Mouse (Mus musculus): Measurements from ENCODE around the gene Crim1. TPM values are rescaled to one million over a fixed set of nuclear protein-coding genes. Genes with fewer than 3 reads are reported as not detected.
A peak's percentile ranks its signal among the peaks of the same experiment; 100 is the strongest.

Crim1 gene
- total and polyA plus RNA-seq, 2 experiments from 2014 or later: 14.1 to 88.9 TPM

GRCm38 (mm10) chr17:78292301-78292700 lies 92.3 kb downstream of the Crim1 start:
- no peak for DNase-seq
- H3K36me3 ChIP-seq (ENCODE audit: insufficient read depth): no peaks in the 10 kb centered on the region
- TF ChIP-seq CTCF (IDR thresholded peaks at IDR 0.05; ENCODE audit: low read depth): no peak
- no peak for ATAC-seq
- H3K4me3 ChIP-seq (ENCODE audit: low read depth, low read length): no peak overlapping the region
- H3K9me3 ChIP-seq (ENCODE audit: low read length): no peaks in the 10 kb centered on the region
- H3K27me3 ChIP-seq (ENCODE audit: insufficient read depth, low read length): no peaks in the 10 kb centered on the region
- H3K9ac ChIP-seq: no peak overlapping the region
- WGBS: 79% methylated on average over 7 of the region's 7 CpGs
- H3K4me2 ChIP-seq (ENCODE audit: low read depth): no peak overlapping the region
- H3K4me1 ChIP-seq (ENCODE audit: insufficient read depth): no peaks in the 10 kb centered on the region
- no peak overlapping the region for H3K27ac ChIP-seq (ENCODE audit: low read depth, low read length)

DNA sequence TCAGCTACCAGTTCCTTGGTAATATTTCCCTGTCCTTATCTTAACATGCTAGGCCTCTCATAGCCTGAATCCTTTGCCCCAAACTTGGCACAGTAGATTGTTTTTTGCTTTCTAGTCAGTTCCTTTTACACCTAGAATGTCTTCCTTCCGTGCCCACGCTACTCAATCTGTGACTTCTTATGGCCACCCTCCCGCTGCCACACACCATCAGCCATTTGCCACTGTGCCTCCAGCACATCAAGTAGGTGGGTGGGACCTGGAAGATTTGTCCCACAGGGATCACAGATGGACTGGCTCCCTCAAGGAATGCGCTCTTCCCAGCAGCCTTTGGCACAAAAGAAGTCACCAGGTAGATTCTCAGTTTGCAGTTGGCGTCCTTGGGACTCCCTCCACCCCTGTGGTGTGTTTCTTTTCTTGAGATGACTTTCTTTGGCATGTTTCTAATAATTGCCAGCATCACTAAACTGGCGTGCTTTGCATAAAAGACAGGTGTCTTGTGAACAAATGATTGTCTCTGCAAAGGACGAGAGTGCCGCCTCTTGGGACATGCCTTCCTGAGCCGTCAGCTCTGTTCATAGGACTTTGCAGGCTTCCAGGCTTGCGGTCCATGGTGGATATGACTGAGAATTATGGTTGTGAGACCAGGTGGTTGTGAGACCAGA lies 92.9 kb downstream of the Crim1 start:
- Histone ChIP-seq H3K4me2 (ENCODE audit: low read depth) (no peak overlapping the region), H3K27ac (ENCODE audit: low read depth, low read length) (no peak overlapping the region), H3K27me3 (ENCODE audit: insufficient read depth, low read length) (no peaks in the 10 kb centered on the region), H3K4me1 (ENCODE audit: insufficient read depth) (no peaks in the 10 kb centered on the region), H3K36me3 (ENCODE audit: insufficient read depth) (no peaks in the 10 kb centered on the region), H3K9ac (no peak overlapping the region), H3K9me3 (ENCODE audit: low read length) (no peaks in the 10 kb centered on the region), H3K4me3 (ENCODE audit: low read depth, low read length) (no peak overlapping the region)
- ATAC-seq: no peak
- WGBS: 92% methylated on average over 10 of the region's 10 CpGs
- TF ChIP-seq CTCF (IDR thresholded peaks at IDR 0.05; ENCODE audit: low read depth): no peak
- no peak for DNase-seq

GRCm38 (mm10) chr17:78295979-78296378 lies 95.9 kb downstream of the Crim1 start:
- no peak for TF ChIP-seq CTCF (IDR thresholded peaks at IDR 0.05; ENCODE audit: low read depth)
- no peak overlapping the region for H3K4me3 ChIP-seq (ENCODE audit: low read depth, low read length)
- WGBS: 90% methylated on average over 7 of the region's 7 CpGs
- no peaks in the 10 kb centered on the region for H3K27me3 ChIP-seq (ENCODE audit: insufficient read depth, low read length)
- no peak overlapping the region for H3K27ac ChIP-seq (ENCODE audit: low read depth, low read length)
- H3K36me3 ChIP-seq (ENCODE audit: insufficient read depth): no peaks in the 10 kb centered on the region
- no peaks in the 10 kb centered on the region for H3K9me3 ChIP-seq (ENCODE audit: low read length)
- H3K4me2 ChIP-seq (ENCODE audit: low read depth): no peak overlapping the region
- DNase-seq: no peak
- no peak overlapping the region for H3K9ac ChIP-seq
- H3K4me1 ChIP-seq (ENCODE audit: insufficient read depth): no peaks in the 10 kb centered on the region
- no peak for ATAC-seq

DNA sequence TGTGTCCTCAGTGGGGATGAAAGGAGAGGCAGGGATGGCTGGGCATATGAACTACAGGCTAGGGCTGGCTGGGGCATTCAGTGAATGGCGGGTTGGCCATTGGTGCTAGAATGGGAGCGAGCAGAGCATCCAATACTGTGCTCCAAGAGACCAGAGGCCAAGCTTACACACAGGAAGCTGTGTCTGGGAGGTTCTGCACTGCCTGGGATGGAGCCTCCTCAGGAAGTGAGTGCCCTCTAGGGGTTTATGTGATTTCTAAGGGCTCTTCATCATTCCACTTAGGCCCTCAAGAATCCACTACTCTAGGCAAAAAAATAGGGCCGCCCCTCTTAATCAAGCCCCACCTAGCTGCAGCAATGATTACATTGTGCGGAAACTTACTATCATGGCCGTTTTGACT lies 98.1 kb downstream of the Crim1 start:
- H3K9ac ChIP-seq: no peak overlapping the region
- H3K9me3 ChIP-seq (ENCODE audit: low read length): no peaks in the 10 kb centered on the region
- ATAC-seq (peak; percentile 79), DNase-seq (no peak)
- H3K36me3 ChIP-seq (ENCODE audit: insufficient read depth): no peaks in the 10 kb centered on the region
- no peaks in the 10 kb centered on the region for H3K4me1 ChIP-seq (ENCODE audit: insufficient read depth)
- no peak overlapping the region for H3K27ac ChIP-seq (ENCODE audit: low read depth, low read length)
- H3K4me3 ChIP-seq (ENCODE audit: low read depth, low read length): no peak overlapping the region
- H3K4me2 ChIP-seq (ENCODE audit: low read depth): no peak overlapping the region
- WGBS: 79% methylated on average over 5 of the region's 5 CpGs
- peak; percentile 43 for TF ChIP-seq CTCF (IDR thresholded peaks at IDR 0.05; ENCODE audit: low read depth)
- no peaks in the 10 kb centered on the region for H3K27me3 ChIP-seq (ENCODE audit: insufficient read depth, low read length)

- TF ChIP-seq CTCF (IDR thresholded peaks at IDR 0.05; ENCODE audit: low read depth): no peak
- Histone ChIP-seq H3K4me2 (ENCODE audit: low read depth) (no peak overlapping the region), H3K27me3 (ENCODE audit: insufficient read depth, low read length) (no peaks in the 10 kb centered on the region), H3K9me3 (ENCODE audit: low read length) (no peaks in the 10 kb centered on the region), H3K9ac (no peak overlapping the region), H3K27ac (ENCODE audit: low read depth, low read length) (no peak overlapping the region), H3K36me3 (ENCODE audit: insufficient read depth) (no peaks in the 10 kb centered on the region), H3K4me1 (ENCODE audit: insufficient read depth) (no peaks in the 10 kb centered on the region), H3K4me3 (ENCODE audit: low read depth, low read length) (no peak overlapping the region)
- DNase-seq (no peak), ATAC-seq (no peak)
- WGBS: 72% methylated on average over 8 of the region's 8 CpGs
Measured at GRCm38 (mm10) chr17:78298967-78299540, 99.0 kb downstream of the Crim1 start.

DNA sequence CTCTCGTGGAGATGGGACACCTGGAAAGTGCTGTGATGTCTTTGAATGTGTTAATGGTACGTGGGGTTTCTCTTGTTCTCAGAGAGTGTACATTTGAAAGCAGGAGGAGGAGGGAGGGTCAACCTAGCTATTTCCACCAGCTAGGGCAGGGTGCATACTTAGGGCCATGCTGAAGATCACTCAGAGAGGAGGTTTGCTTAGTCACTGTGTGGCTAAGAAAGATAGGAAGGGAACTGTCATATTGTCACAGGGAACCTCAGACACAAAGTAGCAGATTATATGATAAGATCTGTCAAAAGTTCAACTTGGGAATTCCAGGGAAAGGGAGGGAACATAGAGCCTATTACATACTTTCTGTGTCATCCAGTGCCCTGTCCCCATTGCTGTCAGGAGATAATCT lies 103.0 kb downstream of the Crim1 start:
- H3K4me1 ChIP-seq (ENCODE audit: insufficient read depth): no peaks in the 10 kb centered on the region
- H3K27ac ChIP-seq (ENCODE audit: low read depth, low read length): no peak overlapping the region
- H3K36me3 ChIP-seq (ENCODE audit: insufficient read depth): no peaks in the 10 kb centered on the region
- H3K4me2 ChIP-seq (ENCODE audit: low read depth): no peak overlapping the region
- H3K27me3 ChIP-seq (ENCODE audit: insufficient read depth, low read length): no peaks in the 10 kb centered on the region
- no peak for DNase-seq
- no peak for ATAC-seq
- no peak overlapping the region for H3K4me3 ChIP-seq (ENCODE audit: low read depth, low read length)
- H3K9ac ChIP-seq: no peak overlapping the region
- no peaks in the 10 kb centered on the region for H3K9me3 ChIP-seq (ENCODE audit: low read length)
- WGBS: 93% methylated on average over 2 of the region's 2 CpGs
- no peak for TF ChIP-seq CTCF (IDR thresholded peaks at IDR 0.05; ENCODE audit: low read depth)

- ATAC-seq: no peak
- H3K36me3 ChIP-seq (ENCODE audit: insufficient read depth): no peaks in the 10 kb centered on the region
- no peak overlapping the region for H3K9ac ChIP-seq
- H3K27me3 ChIP-seq (ENCODE audit: insufficient read depth, low read length): no peaks in the 10 kb centered on the region
- no peaks in the 10 kb centered on the region for H3K9me3 ChIP-seq (ENCODE audit: low read length)
- H3K4me3 ChIP-seq (ENCODE audit: low read depth, low read length): no peak overlapping the region
- no peak overlapping the region for H3K4me2 ChIP-seq (ENCODE audit: low read depth)
- WGBS: 93% methylated on average over 13 of the region's 13 CpGs
- no peaks in the 10 kb centered on the region for H3K4me1 ChIP-seq (ENCODE audit: insufficient read depth)
- no peak overlapping the region for H3K27ac ChIP-seq (ENCODE audit: low read depth, low read length)
- TF ChIP-seq CTCF (IDR thresholded peaks at IDR 0.05; ENCODE audit: low read depth): no peak
- DNase-seq: no peak
Measured at GRCm38 (mm10) chr17:78304059-78304458, 104.0 kb downstream of the Crim1 start.

All from forebrain, postnatal 0 days (tissue).